ENCODE assay signal across 8 mouse cellular contexts in genomic region chr4:150569135-150569833, GRCm38 (mm10).
DNase-seq lines count a peak whose midpoint lies in the region; ATAC-seq and TF ChIP-seq lines count a peak whose summit lies in the region.

No protein-coding gene starts in this region.

- H3K4me3 ChIP-seq in forebrain, postnatal 0 days (ENCODE audit: low read depth, low read length) = peak overlapping the region; percentile 73

- 0 out of 2 replicates have a peak, but pooled peaks cover 7% of the 10 kb centered on the region for H3K4me1 ChIP-seq in forebrain, postnatal 0 days (ENCODE audit: insufficient read depth)

- H3K9me3 ChIP-seq in forebrain, postnatal 0 days (ENCODE audit: low read length) = no peaks in the 10 kb centered on the region

- ATAC-seq in forebrain, postnatal 0 days = peak; percentile 90

- 1% methylated on average over 63 of the region's 73 CpGs for WGBS in forebrain, postnatal 0 days

- H3K36me3 ChIP-seq in forebrain, postnatal 0 days (ENCODE audit: insufficient read depth) = no peaks in the 10 kb centered on the region

- intact Hi-C loops in heart, postnatal 36 days (cut with DNase I) = loop anchor here (2.0 to 5.0 kb wide), 2 partner anchors 16 to 197 kb away; no protein-coding TSS in a partner anchor

- H3K4me2 ChIP-seq in forebrain, postnatal 0 days (ENCODE audit: low read depth) = peak overlapping the region; percentile 89

- DNase-seq in MN1 (ENCODE audit: low spot score) = peak; percentile 75
- DNase-seq in cerebellum, adult 8-10 months = peak; percentile 79
- peak; percentile 73 for DNase-seq in forebrain, postnatal 0 days
- DNase-seq in heart, postnatal 36 days = peak; percentile 77 to 90
- peak; percentile 71 to 80 for DNase-seq in layer of hippocampus, postnatal 10 days (ENCODE audit: low spot score in 2 of 2)
- DNase-seq in lung, postnatal 10 days = peak; percentile 85
- peak; percentile 83 for DNase-seq in ovary, postnatal 36 days (ENCODE audit: low spot score)
- DNase-seq in thymus, postnatal 10 days (ENCODE audit: low spot score in 2 of 2) = peak; percentile 38 to 39

- TF ChIP-seq CTCF in forebrain, postnatal 0 days (IDR thresholded peaks at IDR 0.05; ENCODE audit: low read depth) = no peak

- H3K27me3 ChIP-seq in forebrain, postnatal 0 days (ENCODE audit: insufficient read depth, low read length) = no peaks in the 10 kb centered on the region

- peak overlapping the region; percentile 92 for H3K27ac ChIP-seq in forebrain, postnatal 0 days (ENCODE audit: low read depth, low read length)

- H3K9ac ChIP-seq in forebrain, postnatal 0 days = peak overlapping the region; percentile 90

Comparison
In these comparisons a context has a peak if more than half of its experiments do, and no peak if none do; other contexts are left out.
1. Peak in every context shown above with its lines: DNase-seq, ATAC-seq, H3K4me3 ChIP-seq and H3K27ac ChIP-seq.